Mouse (Mus musculus): ENCODE measurements around the gene Mrgpre. TPM values are rescaled to one million over a fixed set of nuclear protein-coding genes. Genes with fewer than 3 reads are reported as not detected.

The Mrgpre gene
- polyA plus RNA-seq, 1 experiment from 2014 or later = 2.3 TPM

GRCm38 (mm10) chr7:143738194-143738593, 46.1 kb downstream of the Mrgpre start:
- H3K9me3 ChIP-seq (replicated peaks; ENCODE audit: control insufficient read depth, low read length) = no peaks in the 10 kb centered on the region
- peaks cover 25% of the 10 kb centered on the region for H3K4me1 ChIP-seq (ENCODE audit: control insufficient read depth, insufficient read depth, low read length)
- peak overlapping the region; percentile 50 for H3K27ac ChIP-seq (ENCODE audit: low read depth, low read length)
- WGBS (ENCODE audit: insufficient replicate concordance) = 63% methylated on average over 6 of the region's 6 CpGs
- H3K4me3 ChIP-seq (ENCODE audit: low read depth, low read length) = peak overlapping the region; percentile 77; the same call in 1 of the 2 replicates
- H3K4me2 ChIP-seq = peak overlapping the region; percentile 89
- peak overlapping the region; percentile 92; the same call in 1 of the 2 replicates for H3K9ac ChIP-seq (ENCODE audit: low read depth, low read length)
- ATAC-seq (replicated peaks; ENCODE audit: insufficient number of reproducible peaks, low FRiP score, low TSS enrichment) = no peak
- H3K36me3 ChIP-seq (ENCODE audit: control insufficient read depth, insufficient read depth, low read length) = no peaks in the 10 kb centered on the region
- peaks cover 11% of the 10 kb centered on the region for H3K27me3 ChIP-seq (ENCODE audit: control insufficient read depth, insufficient read depth, low read length)

GRCm38 (mm10) chr7:143733746-143734145, 50.6 kb downstream of the Mrgpre start:
- H3K36me3 ChIP-seq (ENCODE audit: control insufficient read depth, insufficient read depth, low read length) = no peaks in the 10 kb centered on the region
- peaks cover 20% of the 10 kb centered on the region for H3K4me1 ChIP-seq (ENCODE audit: control insufficient read depth, insufficient read depth, low read length)
- no peak overlapping the region for H3K9ac ChIP-seq (ENCODE audit: low read depth, low read length)
- WGBS (ENCODE audit: insufficient replicate concordance) = 79% methylated on average over 4 of the region's 4 CpGs
- no peaks in the 10 kb centered on the region for H3K27me3 ChIP-seq (ENCODE audit: control insufficient read depth, insufficient read depth, low read length)
- no peak for ATAC-seq (replicated peaks; ENCODE audit: insufficient number of reproducible peaks, low FRiP score, low TSS enrichment)
- no peak overlapping the region for H3K4me2 ChIP-seq
- H3K9me3 ChIP-seq (replicated peaks; ENCODE audit: control insufficient read depth, low read length) = no peaks in the 10 kb centered on the region
- no peak overlapping the region for H3K27ac ChIP-seq (ENCODE audit: low read depth, low read length)
- H3K4me3 ChIP-seq (ENCODE audit: low read depth, low read length) = no peak overlapping the region

- Histone ChIP-seq H3K9me3 (replicated peaks; ENCODE audit: control insufficient read depth, low read length) (no peaks in the 10 kb centered on the region), H3K36me3 (ENCODE audit: control insufficient read depth, insufficient read depth, low read length) (no peaks in the 10 kb centered on the region), H3K4me2 (no peak overlapping the region), H3K27ac (ENCODE audit: low read depth, low read length) (no peak overlapping the region), H3K27me3 (ENCODE audit: control insufficient read depth, insufficient read depth, low read length) (no peaks in the 10 kb centered on the region), H3K4me3 (ENCODE audit: low read depth, low read length) (no peak overlapping the region), H3K4me1 (ENCODE audit: control insufficient read depth, insufficient read depth, low read length) (peaks cover 13% of the 10 kb centered on the region), H3K9ac (ENCODE audit: low read depth, low read length) (no peak overlapping the region)
- WGBS (ENCODE audit: insufficient replicate concordance) = 73% methylated on average over 10 of the region's 10 CpGs
- ATAC-seq (replicated peaks; ENCODE audit: insufficient number of reproducible peaks, low FRiP score, low TSS enrichment) = no peak
Measured at GRCm38 (mm10) chr7:143729886-143730285, 54.4 kb downstream of the Mrgpre start.

Small RNAs within 50 kb of the gene (microRNA-seq; reads per million reads assigned to microRNA genes)
- not detected for gene Gm22064 (ENCODE audit: borderline number of aligned reads)

Other genes with a start within 250 kb of the Mrgpre start
- 121 and 176 TPM in 2 replicates for gene Nap1l4, start 235.4 kb downstream of the Mrgpre start, polyA plus RNA-seq (2014; fragmentation: Nextera tagmentation; extraction: Ambion mirVana)
- gene Cars, start 184.4 kb downstream of the Mrgpre start, polyA plus RNA-seq (2014; fragmentation: Nextera tagmentation; extraction: Ambion mirVana) = 27.9 and 30.6 TPM in 2 replicates
- 0.16 and 0.84 TPM in 2 replicates for gene Tnfrsf26, start 155.8 kb downstream of the Mrgpre start, polyA plus RNA-seq (2014; fragmentation: Nextera tagmentation; extraction: Ambion mirVana)
- gene Tnfrsf22, start 134.8 kb downstream of the Mrgpre start, polyA plus RNA-seq (2014; fragmentation: Nextera tagmentation; extraction: Ambion mirVana) = 4.7 and 5.0 TPM in 2 replicates
- gene Tnfrsf23, start 98.6 kb downstream of the Mrgpre start, polyA plus RNA-seq (2014; fragmentation: Nextera tagmentation; extraction: Ambion mirVana) = 1.1 and 2.6 TPM in 2 replicates
- 26.6 and 30.8 TPM in 2 replicates for gene Osbpl5, start 27.5 kb downstream of the Mrgpre start, polyA plus RNA-seq (2014; fragmentation: Nextera tagmentation; extraction: Ambion mirVana)
- not detected in 2 replicates for gene Mrgprg, start 17.5 kb downstream of the Mrgpre start, polyA plus RNA-seq (2014; fragmentation: Nextera tagmentation; extraction: Ambion mirVana)
- 7.2 and 8.1 TPM in 2 replicates for gene Nadsyn1, start 38.3 kb upstream of the Mrgpre start, polyA plus RNA-seq (2014; fragmentation: Nextera tagmentation; extraction: Ambion mirVana)
- 31.9 and 37.4 TPM in 2 replicates for gene Dhcr7, start 38.6 kb upstream of the Mrgpre start, polyA plus RNA-seq (2014; fragmentation: Nextera tagmentation; extraction: Ambion mirVana)
- not detected in 2 replicates for gene Gm498, start 82.3 kb upstream of the Mrgpre start, polyA plus RNA-seq (2014; fragmentation: Nextera tagmentation; extraction: Ambion mirVana)
- gene Shank2, start 217.4 kb upstream of the Mrgpre start, polyA plus RNA-seq (2014; fragmentation: Nextera tagmentation; extraction: Ambion mirVana) = 0.20 and 0.40 TPM in 2 replicates

Measured in heart, embryonic 11.5 days (tissue).